Mouse (Mus musculus) c-Kit-negative CD71-positive TER-119-positive erythroid progenitor cells, embryonic 14.5 days (primary cell): ENCODE measurements around the gene Rab4a.

Source experiments
- DNase-seq: peaks from one replicate; pipeline ENCODE4 v3.0.0-alpha.2; 2013; ENCODE audit warnings: low read depth, low spot score

The Rab4a gene

DNA sequence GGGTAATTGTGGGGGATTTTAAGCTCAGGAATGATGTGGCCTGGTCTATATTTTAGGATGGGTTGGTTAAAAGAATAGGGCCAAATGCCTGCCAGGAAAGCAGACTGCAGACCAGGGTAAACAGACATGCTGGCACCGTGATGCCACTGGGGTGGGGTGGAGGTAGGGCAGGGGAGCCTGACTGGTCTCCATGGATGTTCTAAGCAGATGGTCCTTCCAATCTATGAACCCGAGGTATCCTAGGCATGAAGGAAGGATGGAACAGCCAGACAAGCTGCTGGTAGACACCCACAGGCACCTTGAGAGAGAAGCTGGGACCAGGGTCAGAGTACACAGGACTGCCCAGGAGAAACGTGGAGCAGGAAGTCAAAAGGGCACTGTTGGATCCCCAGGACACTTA is 41.8 kb downstream of the Rab4a start:
- no peak for DNase-seq

DNA sequence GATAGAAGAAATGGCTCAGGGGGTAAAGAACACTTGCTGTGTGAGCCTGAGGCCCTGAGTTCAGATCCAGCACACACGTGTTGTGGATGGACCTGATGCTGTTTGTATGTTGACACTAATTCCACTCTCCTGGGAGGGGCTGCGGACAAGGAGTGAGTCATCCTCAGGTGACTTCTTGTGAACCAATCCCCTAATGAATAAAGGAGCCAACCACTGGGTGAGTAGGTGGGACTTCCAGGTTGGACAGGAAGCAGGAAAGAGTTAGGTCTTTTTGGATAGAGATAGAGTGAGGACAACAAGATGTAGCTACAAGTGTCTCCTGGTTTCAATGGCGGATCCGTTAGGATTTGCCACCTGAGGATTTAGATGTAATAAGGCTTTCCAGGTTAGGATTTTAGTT is 43.6 kb downstream of the Rab4a start:
- no peak for DNase-seq

DNA sequence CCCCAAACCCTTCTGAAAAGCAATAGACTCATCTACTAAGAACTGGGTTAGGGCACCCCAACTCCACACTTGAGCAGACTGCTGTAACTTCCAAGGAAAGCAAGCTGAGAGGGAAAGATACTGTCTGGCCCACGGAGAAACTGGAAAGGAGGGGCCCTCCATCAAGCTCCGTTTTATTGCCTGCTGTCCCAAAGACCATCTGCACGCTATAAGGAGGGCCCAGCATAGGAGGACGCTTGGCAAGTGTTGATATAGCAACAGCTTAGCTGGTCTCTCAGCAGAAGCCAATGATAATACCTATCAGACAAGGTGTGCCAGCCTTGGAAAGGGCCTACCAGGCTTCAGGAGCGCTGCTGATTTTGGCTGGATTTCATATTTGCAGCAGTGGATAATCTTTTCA is 45.8 kb downstream of the Rab4a start:
- no peak for DNase-seq

DNA sequence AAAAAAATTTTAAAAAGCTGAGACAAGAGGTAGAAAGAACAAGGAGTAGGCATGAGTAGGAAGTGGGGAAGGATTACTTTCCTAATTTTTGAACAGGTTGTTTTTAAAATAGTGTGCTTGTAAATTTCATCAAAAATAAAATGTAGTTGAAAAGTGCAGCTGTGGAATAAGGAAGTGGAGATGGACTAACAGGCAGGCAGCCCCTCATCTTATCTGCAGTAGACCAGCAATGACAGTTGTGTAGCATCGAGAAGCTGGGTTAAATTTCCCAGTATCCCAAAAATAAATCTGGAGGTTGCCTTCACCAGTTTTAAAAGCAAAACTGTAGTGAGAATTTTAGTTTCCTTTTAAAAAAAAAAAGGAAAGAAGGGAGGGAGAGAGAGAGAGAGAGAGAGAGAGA is 48.5 kb downstream of the Rab4a start:
- no peak for DNase-seq

DNA sequence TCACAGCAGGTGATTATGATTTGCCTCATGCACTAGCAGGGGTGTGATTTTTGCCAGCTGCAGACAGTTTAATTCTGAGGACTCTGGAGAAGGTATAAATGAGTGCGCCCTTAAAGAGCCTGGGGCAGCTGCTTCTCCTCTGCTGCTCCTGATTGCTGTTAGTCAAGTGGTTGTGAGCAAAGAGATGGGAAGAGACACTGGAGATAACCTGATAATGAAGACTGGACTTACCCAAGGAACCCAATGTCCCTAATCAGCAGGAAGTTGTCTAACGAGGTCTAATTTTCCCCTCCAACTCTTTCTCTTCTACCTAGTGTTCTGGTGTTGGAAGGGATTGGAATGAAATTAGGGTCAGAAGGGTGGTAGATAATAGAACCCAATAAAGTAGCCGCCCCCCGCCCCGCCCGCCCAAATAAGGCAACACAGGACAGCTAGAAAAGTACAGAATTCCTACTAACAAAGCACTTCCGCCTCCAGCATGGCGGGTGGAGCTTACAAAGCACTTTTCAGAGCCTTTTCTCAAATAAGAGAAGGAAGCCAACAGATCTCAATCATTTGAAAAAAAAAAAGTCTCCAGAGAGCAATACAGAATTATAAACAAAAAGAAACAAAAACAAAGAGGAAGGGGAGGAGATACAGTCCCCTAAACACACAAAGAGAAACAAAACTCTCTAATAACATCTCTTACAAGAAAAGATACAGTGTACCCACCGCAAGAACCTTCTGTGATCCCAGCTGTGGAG is 49.1 kb downstream of the Rab4a start:
- DNase-seq = no peak

DNA sequence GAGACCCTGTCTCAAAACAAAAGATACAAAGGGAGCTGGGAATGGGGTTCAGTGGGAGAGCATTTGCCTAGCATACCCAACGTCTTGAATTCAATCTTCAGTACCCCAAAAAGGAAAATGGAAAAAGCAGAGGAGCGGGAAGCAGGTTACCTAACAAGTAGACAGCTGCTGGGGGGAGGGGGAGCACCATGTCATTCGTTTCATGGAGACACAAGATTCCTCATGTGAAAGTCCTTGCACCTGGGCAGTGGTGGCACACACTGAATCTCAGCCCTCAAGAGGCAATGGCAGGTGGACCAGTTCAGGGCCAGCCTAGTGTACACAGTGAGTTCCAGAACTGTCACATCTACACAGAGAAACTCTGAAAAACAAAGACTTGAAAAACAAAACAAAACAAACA is 51.6 kb downstream of the Rab4a start:
- no peak for DNase-seq

DNA sequence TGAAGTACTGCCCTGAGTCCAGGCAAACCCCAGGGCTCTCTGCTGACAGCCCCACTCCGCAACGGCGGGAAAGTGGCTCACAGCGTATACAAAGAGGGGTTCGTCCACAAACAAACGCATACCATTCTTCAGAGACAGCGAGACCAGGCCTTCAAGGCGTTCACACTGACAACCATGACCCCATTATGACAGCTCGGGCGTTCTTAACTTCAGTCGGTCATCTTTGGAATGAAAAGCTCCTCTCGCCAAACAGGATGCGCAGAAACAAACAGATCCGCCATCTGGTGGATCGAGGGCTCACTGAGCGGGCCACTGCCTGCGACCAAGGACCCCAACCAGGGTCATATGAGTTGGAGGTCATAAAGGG is 52.8 kb downstream of the Rab4a start:
- peak; percentile 35 for DNase-seq

DNA sequence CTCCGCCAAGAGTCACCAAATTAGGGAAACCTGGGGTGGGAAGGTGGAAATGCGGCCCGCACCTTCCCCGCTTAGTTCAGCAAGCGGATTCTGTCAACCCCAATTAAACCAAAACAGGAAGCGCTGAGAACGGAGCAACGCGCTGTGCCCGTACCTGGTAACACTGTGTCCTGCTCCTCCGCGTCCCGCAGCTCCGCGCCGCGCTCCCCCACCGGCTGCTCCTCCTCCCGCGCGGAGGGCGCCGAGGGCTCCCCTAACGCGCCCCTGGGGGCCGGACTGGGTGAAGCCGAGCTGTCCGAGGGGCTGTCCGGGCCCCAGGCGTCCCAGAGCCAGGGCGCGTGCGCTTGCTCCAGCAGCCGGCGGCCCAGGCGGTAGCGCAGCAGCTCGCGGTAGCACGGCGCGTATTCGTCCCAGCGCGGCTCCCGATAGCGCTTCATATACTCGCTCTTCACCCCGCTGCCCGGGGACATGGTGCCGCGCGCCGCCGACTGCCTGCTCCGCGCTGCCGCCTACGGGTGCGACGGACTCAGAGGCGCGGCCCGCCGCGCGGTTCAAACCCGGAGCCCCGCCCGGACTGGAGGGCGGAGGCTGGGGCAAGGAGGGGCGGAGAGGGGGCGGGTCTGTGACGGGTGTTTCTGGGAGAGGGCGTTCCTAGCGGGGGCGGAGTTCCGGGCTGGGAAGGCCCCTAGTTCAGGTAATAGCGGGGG is 53.3 kb downstream of the Rab4a start:
- peak; percentile 91 for DNase-seq

DNA sequence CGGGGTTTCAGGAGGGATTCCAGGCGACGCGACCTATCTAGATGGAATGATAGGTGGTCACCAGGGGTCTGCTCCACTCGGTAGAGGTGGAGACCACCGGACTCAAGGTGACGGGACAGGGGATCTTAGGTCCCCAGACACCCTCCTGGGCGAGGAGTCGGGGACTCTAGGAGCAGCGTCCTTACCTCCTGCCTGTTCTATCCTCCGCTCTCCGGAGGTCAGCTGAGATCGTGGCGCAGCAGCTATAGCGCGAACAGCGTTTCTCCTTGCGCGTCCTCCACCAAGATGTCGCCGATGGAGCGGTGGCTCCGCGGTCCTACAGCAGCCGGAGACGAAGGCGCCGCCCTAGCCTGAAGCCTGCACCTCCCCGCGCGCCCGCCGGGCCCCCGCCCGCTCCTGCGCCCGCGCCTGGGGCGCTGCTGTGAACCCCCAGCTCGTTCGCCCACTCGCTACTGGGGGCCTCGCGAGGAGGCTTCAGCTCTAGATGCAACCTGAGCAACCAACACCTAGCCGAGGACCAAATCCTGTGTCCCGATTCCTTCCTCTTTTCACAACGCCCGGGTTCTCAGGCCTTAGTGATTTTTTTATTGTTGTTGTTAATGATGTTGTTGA is 54.0 kb downstream of the Rab4a start, which contains the start of gene Ccsap:
Ccsap (minus strand) TSS at position 562 of the 612 bp plus-strand sequence.
- DNase-seq = no peak

DNA sequence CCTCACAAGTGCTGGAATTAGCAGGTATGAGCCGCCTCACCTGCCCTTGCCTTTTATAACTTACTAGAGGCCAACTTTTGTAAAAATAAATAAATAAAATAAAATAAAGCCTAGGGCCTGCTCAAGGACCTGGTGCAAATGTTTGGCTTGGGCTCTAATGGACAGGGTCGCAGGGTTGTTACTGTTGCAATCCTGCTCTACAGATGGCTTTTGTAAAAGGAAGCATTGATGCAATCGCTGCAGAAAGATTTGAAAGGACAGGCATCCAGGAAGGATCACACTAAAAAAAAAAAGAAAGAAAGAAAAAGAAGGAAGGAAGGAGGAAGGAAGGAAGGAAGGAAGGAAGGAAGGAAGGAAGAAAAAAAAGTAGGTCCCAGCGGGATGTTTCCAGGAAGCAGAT is 54.6 kb downstream of the Rab4a start:
- DNase-seq = no peak

DNA sequence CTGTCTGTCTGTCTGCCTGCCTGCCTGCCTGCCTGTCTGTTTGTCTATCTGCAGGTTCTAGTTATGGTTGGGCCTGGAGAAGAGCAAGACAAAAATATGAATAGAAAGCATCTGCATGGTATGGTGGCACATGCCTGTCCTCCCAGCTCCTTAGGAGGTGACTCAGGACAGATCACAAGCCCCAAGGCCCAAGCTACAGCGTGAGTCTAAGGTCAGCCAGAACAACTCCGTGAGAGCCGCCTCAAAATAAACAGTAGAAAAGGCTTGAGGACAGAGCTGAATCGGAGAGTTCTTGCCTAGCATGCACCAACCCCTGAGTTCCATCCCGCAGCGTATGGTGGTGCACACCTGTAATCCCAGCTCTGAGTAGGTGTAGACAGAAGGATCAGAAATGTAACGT is 60.0 kb downstream of the Rab4a start:
- DNase-seq = no peak

DNA sequence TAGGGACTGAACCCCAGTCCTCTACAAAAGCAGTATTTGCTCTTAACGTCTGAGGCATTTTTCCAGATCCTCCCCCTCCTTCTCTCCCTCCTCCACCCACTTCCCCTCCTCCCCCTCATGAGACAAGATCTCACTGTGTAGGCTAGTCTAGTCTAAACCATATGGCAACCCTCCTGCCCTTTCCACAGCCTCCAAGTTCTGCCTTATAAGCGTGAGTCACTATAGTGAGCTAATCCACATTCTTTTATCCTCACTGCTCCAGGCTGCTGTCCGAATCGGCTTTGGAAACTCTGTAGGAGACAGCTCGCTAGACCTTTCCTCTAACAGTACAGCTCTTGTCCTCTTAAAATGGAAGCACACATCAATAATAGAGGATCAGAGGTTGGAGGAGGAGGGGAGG is 61.2 kb downstream of the Rab4a start:
- no peak for DNase-seq

DNA sequence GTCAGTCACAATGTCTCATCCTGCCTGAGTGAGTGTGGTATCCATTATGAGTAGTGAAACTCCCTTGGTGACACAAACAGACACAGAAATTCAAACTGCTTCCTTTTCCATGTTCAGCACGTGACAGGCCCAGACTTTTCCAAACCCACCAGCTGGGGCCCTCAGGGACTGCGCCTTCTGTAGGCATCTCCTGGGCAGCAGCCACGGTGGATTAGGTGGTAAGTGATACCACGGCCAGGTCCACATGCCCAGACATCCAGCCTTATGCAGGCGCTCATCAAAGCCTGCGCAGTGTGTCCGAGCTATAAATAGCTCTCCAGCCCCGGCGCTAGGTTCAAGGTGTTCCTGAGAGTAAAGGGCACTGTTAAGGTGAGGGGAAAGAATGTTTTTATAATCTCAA is 66.3 kb downstream of the Rab4a start:
- DNase-seq = no peak

DNA sequence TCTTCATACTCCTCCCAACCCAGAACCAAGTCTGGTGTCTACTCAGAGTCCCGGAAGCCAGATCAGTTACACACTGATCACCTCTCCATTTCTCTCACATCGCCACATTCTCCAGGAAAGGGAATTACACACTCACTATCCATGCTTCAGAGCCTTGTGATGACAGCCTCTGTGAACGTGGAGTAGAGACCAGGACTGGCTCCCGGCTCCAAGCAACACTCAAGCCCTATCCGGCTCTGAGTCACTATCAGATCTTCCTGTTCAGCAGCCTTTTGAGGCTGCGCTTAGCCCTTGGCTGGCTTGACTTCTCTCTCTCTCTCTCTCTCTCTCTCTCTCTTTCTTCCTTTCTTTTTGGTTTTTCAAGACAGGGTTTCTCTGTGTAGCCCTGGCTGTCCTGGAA is 67.6 kb downstream of the Rab4a start:
- DNase-seq = no peak

DNA sequence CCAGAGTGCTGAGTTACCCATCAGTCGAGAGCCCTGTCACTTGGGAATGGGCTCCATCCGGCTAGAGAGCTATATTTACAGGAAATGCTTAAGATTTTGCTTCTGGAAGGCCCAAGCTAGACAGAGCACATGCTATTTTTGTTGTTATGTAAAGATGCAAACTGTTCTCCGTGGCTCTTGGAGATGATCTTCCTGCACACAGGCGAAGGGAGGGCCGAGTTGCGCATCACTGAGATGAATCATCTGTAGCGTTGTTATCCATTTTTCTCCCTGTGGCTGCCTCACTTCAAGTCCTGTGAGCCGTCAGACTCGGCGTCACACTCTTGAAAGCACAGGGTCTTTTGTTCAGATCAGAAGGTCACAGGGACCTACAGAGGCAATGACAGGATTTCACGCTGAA is 68.5 kb downstream of the Rab4a start:
- no peak for DNase-seq

DNA sequence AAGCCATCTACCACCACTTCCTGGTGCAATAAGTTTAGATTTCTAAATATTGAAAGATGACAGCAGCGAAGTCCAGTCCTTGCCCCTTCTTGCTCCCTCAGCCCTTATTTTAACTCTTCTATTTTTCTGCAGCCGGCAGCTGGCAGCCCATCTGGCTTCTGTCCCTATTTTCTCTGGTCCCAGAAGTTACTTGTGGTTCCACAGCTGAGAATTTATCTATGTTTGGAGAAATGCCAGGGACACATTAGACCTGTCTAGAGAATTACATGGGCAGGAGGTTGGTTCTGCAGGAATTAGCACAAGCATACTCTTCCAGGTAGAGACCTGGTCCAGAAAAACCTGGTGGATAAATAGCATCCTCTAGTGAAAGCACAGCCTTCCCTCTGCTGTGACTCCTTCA is 72.1 kb downstream of the Rab4a start:
- DNase-seq = no peak

DNA sequence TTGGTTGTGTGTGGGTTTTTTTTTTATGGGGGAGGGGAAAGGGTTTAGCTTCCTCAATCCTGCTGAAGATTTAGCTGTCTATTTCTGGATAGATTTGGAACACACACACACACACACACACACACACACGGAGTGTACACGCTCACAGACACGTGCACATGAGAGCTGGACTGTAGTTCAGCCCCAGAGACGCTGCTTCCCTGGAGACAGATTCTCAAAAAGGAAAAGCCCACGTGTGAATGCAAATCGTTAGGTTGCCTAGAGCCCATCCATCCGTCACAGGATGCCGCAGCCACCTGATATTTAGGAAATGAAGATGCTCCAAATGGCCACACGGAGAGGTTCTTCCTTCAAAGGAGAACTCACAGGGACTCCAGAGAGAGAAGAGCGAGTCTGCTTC is 74.5 kb downstream of the Rab4a start:
- no peak for DNase-seq

DNA sequence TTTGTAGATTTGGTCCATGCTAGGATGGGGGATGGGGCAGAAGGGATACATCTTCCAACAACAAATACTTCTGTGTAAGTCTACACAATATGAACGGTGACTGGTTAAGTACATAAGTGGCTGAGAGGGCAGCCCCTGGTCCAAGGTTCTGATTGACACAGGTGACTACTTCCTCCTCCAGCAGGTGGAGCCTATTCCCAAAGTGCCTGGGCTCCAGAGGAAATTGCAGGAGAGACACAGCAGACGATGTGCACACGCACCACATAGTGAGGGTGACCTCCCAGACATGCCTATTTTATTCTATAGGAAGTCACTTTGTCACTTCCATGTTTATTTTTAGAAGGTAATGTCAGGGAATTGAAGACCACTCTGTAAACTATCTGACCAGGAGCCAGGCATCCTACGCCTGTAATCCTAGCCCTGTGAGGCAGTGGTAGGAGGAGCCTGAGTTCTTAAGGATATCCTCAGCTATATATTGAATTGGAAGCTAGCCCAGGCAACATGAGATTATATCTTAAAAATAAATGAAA is 75.1 kb downstream of the Rab4a start:
- no peak for DNase-seq

DNA sequence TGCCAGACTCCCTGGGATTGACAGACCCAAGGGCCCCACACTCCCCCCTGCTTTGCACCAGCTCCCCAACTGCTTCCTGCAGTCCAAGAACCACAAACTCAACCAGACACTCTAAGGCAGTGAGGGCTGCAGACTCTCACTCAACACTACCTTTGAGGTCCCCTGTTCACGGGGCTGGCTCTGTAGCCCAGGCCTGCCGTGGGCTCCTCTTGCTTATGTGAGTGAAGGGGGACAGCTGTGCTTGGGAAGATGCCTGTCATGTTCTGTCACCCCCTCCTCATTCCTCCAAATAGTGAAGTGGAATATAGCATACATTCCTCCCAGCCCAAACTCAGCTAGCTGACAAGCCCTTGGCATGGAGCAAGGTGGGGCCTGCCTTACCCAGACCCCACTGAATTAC is 76.6 kb downstream of the Rab4a start:
- no peak for DNase-seq

DNA sequence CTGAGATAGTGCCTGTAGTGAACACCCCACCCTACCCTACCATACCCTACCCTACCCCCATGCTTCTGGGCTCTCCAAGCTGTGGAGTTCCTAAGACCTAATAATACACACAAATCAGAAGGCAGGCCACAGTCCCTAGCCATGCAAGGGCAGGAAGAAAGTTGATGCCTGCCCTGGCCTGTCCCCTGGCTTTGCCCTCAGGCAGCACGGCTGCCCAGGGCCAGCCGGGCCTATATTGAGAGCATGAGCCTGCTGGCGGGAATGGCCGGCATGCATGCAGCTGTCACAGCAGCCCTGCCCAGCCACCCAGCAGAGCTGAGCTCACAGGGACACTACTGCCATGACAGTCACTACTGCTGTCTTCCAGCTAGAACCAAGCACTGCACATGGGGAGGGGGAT is 77.3 kb downstream of the Rab4a start:
- DNase-seq = no peak
